Mouse (Mus musculus) forebrain, embryonic 10.5 days (tissue): ENCODE data around the gene AI837181. TPM values are rescaled to one million over a fixed set of nuclear protein-coding genes. Genes with fewer than 3 reads are reported as not detected.
"Not testable (repeated sequence)": the region's sequence is repeated elsewhere in the genome, so short reads cannot be mapped to it uniquely, and the experiment has no call there.

Source experiments
- DNase-seq: peaks from one replicate; pipeline ENCODE4 v3.0.0-alpha.2; 2017; ENCODE audit warnings: low spot score; ENCODE audit errors: extremely low spot score
- H3K27ac ChIP-seq: fragments of 300-500 bp; sonication (generic); 2 replicates; pipeline ENCODE4 v1.5.1; 2016; ENCODE audit warnings: mild to moderate bottlenecking
- H3K27me3 ChIP-seq: fragments of 300-500 bp; sonication (generic); 2 replicates; pipeline ENCODE4 v1.6.1; 2016; ENCODE audit warnings: mild to moderate bottlenecking; ENCODE audit not compliant: poor library complexity, severe bottlenecking
- H3K36me3 ChIP-seq: fragments of 300-500 bp; sonication (generic); replicated peaks from 2 replicates; pipeline ENCODE4 v1.6.1; 2016; ENCODE audit warnings: mild to moderate bottlenecking, moderate library complexity
- H3K4me1 ChIP-seq: fragments of 300-500 bp; sonication (generic); 2 replicates; pipeline ENCODE4 v1.6.1; 2016
- H3K4me3 ChIP-seq: fragments of 300-500 bp; sonication (generic); 2 replicates; pipeline ENCODE4 v1.5.1; 2016; ENCODE audit warnings: mild to moderate bottlenecking, moderate library complexity
- H3K9me3 ChIP-seq: fragments of 300-500 bp; sonication (generic); 2 replicates; pipeline ENCODE4 v1.6.1; 2016; ENCODE audit warnings: mild to moderate bottlenecking, moderate library complexity
- WGBS: fragments of 180-500 bp; shearing (Covaris S2); methylation state at CpG from one replicate; pipeline ENCODE4 v1.1.7; 2016; 5-methylcytosine and 5-hydroxymethylcytosine counted together
- polyA plus RNA-seq: library from polyadenylated mRNA; unstranded; fragments of >200 nt; fragmentation: Nextera tagmentation; extraction: Ambion mirVana; gene quantifications from 2 replicates; pipeline ENCODE4 v1.2.1, GENCODE M21; 2016

The AI837181 gene
- polyA plus RNA-seq, 1 experiment from 2014 or later, result 42.3 TPM

GRCm38 (mm10) chr19:5405924-5406323 lies 19.0 kb upstream of the AI837181 start:
- peak overlapping the region; percentile 60 for H3K4me3 ChIP-seq
- peak overlapping the region; percentile 84 for H3K27ac ChIP-seq
- H3K4me1 ChIP-seq, result peaks cover 18% of the 10 kb centered on the region
- no peak for DNase-seq
- H3K36me3 ChIP-seq, result no peaks in the 10 kb centered on the region
- no peaks in the 10 kb centered on the region for H3K27me3 ChIP-seq
- no peaks in the 10 kb centered on the region for H3K9me3 ChIP-seq
- WGBS, result 39% methylated on average over 7 of the region's 7 CpGs

DNA sequence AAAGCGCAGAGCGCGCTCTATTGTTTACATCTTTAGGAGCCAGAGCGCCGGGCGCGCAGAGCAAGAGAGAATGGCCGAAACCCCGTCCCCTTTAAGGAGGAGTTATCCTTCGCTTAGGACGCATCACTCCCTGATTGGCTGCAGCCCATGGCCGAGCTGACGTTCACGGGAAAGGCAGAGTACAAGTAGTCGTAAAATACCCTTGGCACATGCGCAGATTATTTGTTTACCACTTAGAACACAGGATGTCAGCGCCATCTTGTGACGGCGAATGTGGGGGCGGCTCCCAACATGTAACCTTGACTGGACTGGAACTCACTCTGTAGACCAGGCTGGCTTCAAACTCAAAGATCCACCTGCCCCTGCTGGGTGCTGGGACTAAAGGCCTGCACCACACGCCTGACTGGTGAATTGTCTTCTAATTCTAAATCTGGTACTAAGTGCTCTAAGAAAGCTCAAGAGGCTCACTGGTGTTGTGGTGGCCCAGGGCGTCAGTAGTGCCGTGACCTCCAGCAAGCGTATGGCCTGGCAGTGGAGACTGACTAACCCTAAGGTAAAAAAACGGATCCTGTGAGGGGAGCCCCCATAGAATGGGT lies 18.3 kb upstream of the AI837181 start:
- not testable (repeated sequence) for H3K27me3 ChIP-seq, H3K36me3 ChIP-seq, H3K9me3 ChIP-seq
- peak overlapping the region; percentile 89 for H3K27ac ChIP-seq
- H3K4me3 ChIP-seq, result peak overlapping the region; percentile 60
- peak; percentile 54 for DNase-seq
- 13% methylated on average over 24 of the region's 25 CpGs for WGBS
- peaks cover 18% of the 10 kb centered on the region for H3K4me1 ChIP-seq

DNA sequence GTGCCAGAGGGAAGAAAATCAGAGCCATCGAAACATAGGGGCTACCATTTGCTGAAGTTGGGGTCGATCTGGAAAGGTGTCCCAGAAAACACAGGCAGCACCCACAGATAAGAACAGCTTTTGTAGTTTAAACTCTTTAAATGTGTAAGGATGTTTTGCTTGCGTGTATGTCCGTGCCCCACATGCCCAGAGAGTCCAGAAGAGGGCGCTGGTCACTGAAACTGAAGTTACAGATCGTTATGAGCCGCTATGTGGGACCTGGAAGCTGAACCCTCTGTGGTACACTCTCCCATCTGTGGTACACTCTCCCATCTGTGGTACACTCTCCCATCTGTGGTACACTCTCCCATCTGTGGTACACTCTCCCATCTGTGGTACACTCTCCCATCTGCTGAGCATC lies 17.8 kb upstream of the AI837181 start:
- Histone ChIP-seq H3K4me1 (peaks cover 21% of the 10 kb centered on the region), H3K27me3 (no peaks in the 10 kb centered on the region), H3K9me3 (no peaks in the 10 kb centered on the region), H3K36me3 (no peaks in the 10 kb centered on the region), H3K4me3 (peak overlapping the region; percentile 60), H3K27ac (peak overlapping the region; percentile 89)
- peak; percentile 53 for DNase-seq
- 16% methylated on average over 7 of the region's 7 CpGs for WGBS

- H3K27ac ChIP-seq, result no peak overlapping the region
- H3K9me3 ChIP-seq, result no peaks in the 10 kb centered on the region
- H3K27me3 ChIP-seq, result no peaks in the 10 kb centered on the region
- peaks cover 21% of the 10 kb centered on the region for H3K4me1 ChIP-seq
- no peaks in the 10 kb centered on the region for H3K36me3 ChIP-seq
- peak overlapping the region; percentile 60; the same call in 1 of the 2 replicates for H3K4me3 ChIP-seq
- no peak for DNase-seq
- WGBS, result 93% methylated on average over 13 of the region's 13 CpGs
These were observed 16.6 kb upstream of the AI837181 start for GRCm38 (mm10) chr19:5408057-5409001.

- H3K9me3 ChIP-seq, result no peaks in the 10 kb centered on the region
- H3K4me3 ChIP-seq, result no peak overlapping the region
- H3K27me3 ChIP-seq, result no peaks in the 10 kb centered on the region
- DNase-seq, result no peak
- WGBS, result 74% methylated on average over 5 of the region's 5 CpGs
- H3K27ac ChIP-seq, result no peak overlapping the region
- peaks cover 21% of the 10 kb centered on the region for H3K4me1 ChIP-seq
- no peaks in the 10 kb centered on the region for H3K36me3 ChIP-seq
These were observed 15.9 kb upstream of the AI837181 start for GRCm38 (mm10) chr19:5409068-5409467.

- no peak for DNase-seq
- no peaks in the 10 kb centered on the region for H3K27me3 ChIP-seq
- no peak overlapping the region for H3K4me3 ChIP-seq
- WGBS, result 83% methylated on average over 5 of the region's 5 CpGs
- H3K4me1 ChIP-seq, result peaks cover 20% of the 10 kb centered on the region
- no peak overlapping the region for H3K27ac ChIP-seq
- H3K36me3 ChIP-seq, result no peaks in the 10 kb centered on the region
- no peaks in the 10 kb centered on the region for H3K9me3 ChIP-seq
These were observed 14.3 kb upstream of the AI837181 start for GRCm38 (mm10) chr19:5410641-5411040.

DNA sequence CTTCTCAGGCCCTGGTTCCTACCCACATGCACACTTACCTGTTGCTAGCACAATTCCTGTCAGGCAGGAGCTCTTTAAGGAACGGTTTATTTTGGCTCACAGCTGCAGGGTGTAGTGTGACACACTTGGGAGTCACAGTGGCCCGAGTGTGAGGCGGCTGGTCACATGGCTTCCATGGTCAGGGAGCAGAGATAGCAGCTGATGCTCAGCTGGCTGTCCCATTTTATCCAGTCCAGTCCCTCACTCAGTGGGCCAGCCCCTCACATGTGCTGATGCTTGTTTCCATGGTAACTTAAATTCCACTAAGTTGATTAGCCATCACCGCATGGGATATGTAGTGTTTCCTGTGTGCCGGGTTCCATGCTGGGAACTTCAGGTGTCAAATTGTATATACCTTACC lies 13.0 kb upstream of the AI837181 start:
- 78% methylated on average over 5 of the region's 5 CpGs for WGBS

DNA sequence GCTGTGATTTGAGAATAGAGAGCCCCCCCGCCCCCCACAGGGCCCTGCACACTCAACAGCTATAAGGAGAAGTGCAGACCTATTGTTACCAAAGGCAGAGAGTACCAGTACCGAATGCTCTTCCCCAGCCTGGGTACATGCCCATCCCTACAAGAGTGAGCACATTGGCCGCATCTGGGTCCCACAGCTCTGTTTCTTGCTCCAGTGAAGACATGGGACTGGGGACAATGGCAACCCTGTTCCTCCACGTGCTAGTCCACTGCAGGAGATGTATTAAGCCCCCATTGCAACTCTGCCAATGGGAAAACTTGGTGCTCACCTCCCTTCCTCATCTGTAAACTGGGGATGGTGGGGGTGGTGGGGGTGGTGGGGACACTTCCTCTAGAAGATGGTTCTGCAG lies 11.1 kb upstream of the AI837181 start:
- H3K27ac ChIP-seq, result no peak overlapping the region
- H3K9me3 ChIP-seq, result no peaks in the 10 kb centered on the region
- DNase-seq, result no peak
- peaks cover 3% of the 10 kb centered on the region; the same call in 1 of the 2 replicates for H3K4me1 ChIP-seq
- peaks cover 13% of the 10 kb centered on the region for H3K36me3 ChIP-seq
- no peaks in the 10 kb centered on the region for H3K27me3 ChIP-seq
- WGBS, result 82% methylated on average over 4 of the region's 4 CpGs
- peak overlapping the region; percentile 12; the same call in 1 of the 2 replicates for H3K4me3 ChIP-seq

More for the DNA sequence above, 13.0 kb upstream of the AI837181 start:
- Histone ChIP-seq H3K36me3 (no peaks in the 10 kb centered on the region; the same call in 1 of the 2 replicates), H3K4me3 (no peak overlapping the region), H3K27me3 (no peaks in the 10 kb centered on the region), H3K27ac (no peak overlapping the region), H3K4me1 (peaks cover 15% of the 10 kb centered on the region), H3K9me3 (no peaks in the 10 kb centered on the region)
- DNase-seq, result no peak

DNA sequence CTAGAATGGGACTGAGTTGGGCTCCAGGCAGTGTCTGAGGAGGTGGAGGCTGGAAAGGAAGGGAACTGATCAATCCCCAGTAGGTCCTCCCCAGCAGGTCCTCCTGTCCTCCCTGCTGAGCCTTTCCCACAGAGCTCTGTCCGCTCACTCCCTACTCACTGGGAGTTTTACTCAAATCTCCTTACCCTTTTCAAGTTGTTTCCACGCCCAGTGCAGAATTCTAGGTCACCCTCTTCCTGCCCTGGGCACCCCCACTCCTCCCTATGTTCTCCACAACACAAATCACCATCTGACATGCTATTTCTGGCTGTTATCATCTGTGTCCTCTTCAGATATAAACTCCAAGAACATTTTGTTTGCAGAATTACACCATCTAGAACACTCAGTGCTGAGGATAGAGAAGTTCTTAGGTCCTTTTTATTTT lies 10.4 kb upstream of the AI837181 start:
- H3K27me3 ChIP-seq, result no peaks in the 10 kb centered on the region
- no peak for DNase-seq
- H3K9me3 ChIP-seq, result no peaks in the 10 kb centered on the region
- WGBS, result 71% methylated on average over 2 of the region's 2 CpGs
- H3K4me1 ChIP-seq, result peaks cover 3% of the 10 kb centered on the region; the same call in 1 of the 2 replicates
- H3K4me3 ChIP-seq, result no peak overlapping the region
- peaks cover 15% of the 10 kb centered on the region for H3K36me3 ChIP-seq
- no peak overlapping the region for H3K27ac ChIP-seq

- Histone ChIP-seq H3K4me1 (peaks cover 20% of the 10 kb centered on the region), H3K36me3 (peaks cover 55% of the 10 kb centered on the region), H3K27me3 (no peaks in the 10 kb centered on the region), H3K9me3 (no peaks in the 10 kb centered on the region), H3K4me3 (no peak overlapping the region), H3K27ac (no peak overlapping the region)
- WGBS, result 96% methylated on average over 8 of the region's 8 CpGs
- no peak for DNase-seq
These were observed 6.0 kb upstream of the AI837181 start for GRCm38 (mm10) chr19:5418750-5419466.

DNA sequence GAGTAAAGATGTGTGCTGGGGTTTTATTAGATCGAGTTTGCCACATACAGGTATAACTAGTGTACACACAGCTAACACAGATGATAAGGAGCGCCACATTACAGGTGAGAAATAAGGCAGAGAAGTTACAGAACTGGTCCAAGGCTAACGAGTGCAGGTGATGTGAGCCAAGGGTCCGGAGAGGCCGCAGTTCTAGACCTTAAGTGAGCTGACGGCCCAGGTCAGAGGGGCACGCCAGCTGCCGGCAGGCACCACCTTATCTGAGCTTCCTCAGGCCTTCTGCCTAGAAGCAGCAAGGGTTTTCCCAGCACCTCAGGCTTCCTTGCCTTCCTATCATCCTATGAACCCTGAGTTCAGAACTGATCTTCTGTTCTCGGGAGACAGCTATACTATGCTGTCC lies 5.3 kb upstream of the AI837181 start:
- WGBS, result 89% methylated on average over 9 of the region's 9 CpGs

GRCm38 (mm10) chr19:5420579-5420978 lies 4.4 kb upstream of the AI837181 start:
- peaks cover 55% of the 10 kb centered on the region for H3K36me3 ChIP-seq
- H3K9me3 ChIP-seq, result no peaks in the 10 kb centered on the region
- no peak overlapping the region for H3K4me3 ChIP-seq
- DNase-seq, result no peak
- 94% methylated on average over 6 of the region's 6 CpGs for WGBS
- peaks cover 28% of the 10 kb centered on the region for H3K4me1 ChIP-seq
- H3K27me3 ChIP-seq, result no peaks in the 10 kb centered on the region
- H3K27ac ChIP-seq, result no peak overlapping the region

More for the DNA sequence above, 5.3 kb upstream of the AI837181 start:
- Histone ChIP-seq H3K27me3 (no peaks in the 10 kb centered on the region), H3K9me3 (no peaks in the 10 kb centered on the region), H3K27ac (no peak overlapping the region), H3K36me3 (peaks cover 55% of the 10 kb centered on the region), H3K4me1 (peaks cover 24% of the 10 kb centered on the region), H3K4me3 (no peak overlapping the region)
- DNase-seq, result no peak
